Mouse (Mus musculus) intestine, postnatal 0 days (tissue): ENCODE data around the gene Fance. TPM values are rescaled to one million over a fixed set of nuclear protein-coding genes. Genes with fewer than 3 reads are reported as not detected.

Source experiments
- ATAC-seq: fragments of 200-750 bp; cut with Nextera tagmentation; 2 replicates; pipeline ENCODE4 v1.8.0; 2017; ENCODE audit warnings: mild to moderate bottlenecking, moderate TSS enrichment, moderate library complexity
- H3K27ac ChIP-seq: fragments of 300-500 bp; sonication (generic); 2 replicates; pipeline ENCODE4 v1.5.1; 2014; ENCODE audit warnings: mild to moderate bottlenecking, low read depth, low read length, moderate library complexity
- H3K27me3 ChIP-seq: fragments of 300-500 bp; sonication (generic); replicated peaks from 2 replicates; pipeline ENCODE4 v1.6.1; 2014; ENCODE audit warnings: low read length, mixed read lengths; ENCODE audit not compliant: control insufficient read depth, insufficient read depth
- H3K36me3 ChIP-seq: fragments of 300-500 bp; sonication (generic); 2 replicates; pipeline ENCODE4 v1.6.1; 2014; ENCODE audit warnings: mild to moderate bottlenecking, moderate library complexity; ENCODE audit not compliant: control insufficient read depth, insufficient read depth
- H3K4me1 ChIP-seq: fragments of 300-500 bp; sonication (generic); replicated peaks from 2 replicates; pipeline ENCODE4 v1.6.1; 2014; ENCODE audit warnings: antibody characterized with exemption, low read length, mixed read lengths; ENCODE audit not compliant: control insufficient read depth, insufficient read depth
- H3K4me2 ChIP-seq: fragments of 300-500 bp; sonication (generic); replicated peaks from 2 replicates; pipeline ENCODE4 v1.6.1; 2014; ENCODE audit warnings: low read depth, mild to moderate bottlenecking, moderate library complexity
- H3K4me3 ChIP-seq: fragments of 300-500 bp; sonication (generic); 2 replicates; pipeline ENCODE4 v1.5.1; 2014; ENCODE audit warnings: low read depth, low read length
- H3K9ac ChIP-seq: fragments of 300-500 bp; sonication (generic); 2 replicates; pipeline ENCODE4 v1.6.1; 2014; ENCODE audit warnings: mild to moderate bottlenecking, low read depth, low read length
- H3K9me3 ChIP-seq: fragments of 300-500 bp; sonication (generic); 2 replicates; pipeline ENCODE4 v1.6.1; 2016; ENCODE audit warnings: mixed run types; ENCODE audit not compliant: control insufficient read depth
- CTCF ChIP-seq: sonication (generic); IDR thresholded peaks from 2 replicates; pipeline ENCODE4 v1.5.1; 2016; ENCODE audit warnings: low read depth, mild to moderate bottlenecking, control low read depth, antibody characterized with exemption, moderate library complexity
- WGBS: fragments of 180-500 bp; shearing (Covaris S2); extraction: QIAGEN DNeasy Blood & Tissue Kit; methylation state at CpG from one replicate; pipeline ENCODE4 v1.1.7; 2014; 5-methylcytosine and 5-hydroxymethylcytosine counted together
- polyA plus RNA-seq: library from polyadenylated mRNA; unstranded; fragments of >200 nt; fragmentation: Nextera tagmentation; extraction: Ambion mirVana; gene quantifications from 2 replicates; pipeline ENCODE4 v1.2.1, GENCODE M21; 2015

Gene Fance
- polyA plus RNA-seq, 1 experiment from 2014 or later = 10.3 TPM

GRCm38 (mm10) chr17:28371941-28372340 is 58.6 kb downstream of the Fance start:
- no peaks in the 10 kb centered on the region for H3K9me3 ChIP-seq
- WGBS = 71% methylated on average over 1 of the region's 1 CpGs
- ATAC-seq = no peak
- peaks cover 6% of the 10 kb centered on the region; the same call in 1 of the 2 replicates for H3K27me3 ChIP-seq
- TF ChIP-seq CTCF = no peak
- no peaks in the 10 kb centered on the region for H3K36me3 ChIP-seq
- H3K9ac ChIP-seq = no peak overlapping the region
- no peaks in the 10 kb centered on the region for H3K4me1 ChIP-seq
- H3K4me3 ChIP-seq = no peak overlapping the region
- no peak overlapping the region for H3K27ac ChIP-seq
- no peak overlapping the region for H3K4me2 ChIP-seq

- Histone ChIP-seq H3K4me1 (no peaks in the 10 kb centered on the region), H3K4me3 (no peak overlapping the region), H3K27me3 (peaks cover 6% of the 10 kb centered on the region; the same call in 1 of the 2 replicates), H3K36me3 (no peaks in the 10 kb centered on the region), H3K27ac (no peak overlapping the region), H3K4me2 (no peak overlapping the region), H3K9me3 (no peaks in the 10 kb centered on the region), H3K9ac (no peak overlapping the region)
- WGBS = 19% methylated on average over 10 of the region's 10 CpGs
- ATAC-seq = no peak
- peak; percentile 92 for TF ChIP-seq CTCF
Measured at GRCm38 (mm10) chr17:28373821-28374220, 60.5 kb downstream of the Fance start.

GRCm38 (mm10) chr17:28374494-28374893 is 61.2 kb downstream of the Fance start:
- peaks cover 6% of the 10 kb centered on the region; the same call in 1 of the 2 replicates for H3K27me3 ChIP-seq
- H3K36me3 ChIP-seq = no peaks in the 10 kb centered on the region
- no peak overlapping the region for H3K27ac ChIP-seq
- no peaks in the 10 kb centered on the region for H3K4me1 ChIP-seq
- no peak overlapping the region for H3K9ac ChIP-seq
- ATAC-seq = no peak
- 26% methylated on average over 16 of the region's 16 CpGs for WGBS
- no peak overlapping the region for H3K4me2 ChIP-seq
- TF ChIP-seq CTCF = no peak
- H3K9me3 ChIP-seq = no peaks in the 10 kb centered on the region
- H3K4me3 ChIP-seq = no peak overlapping the region

GRCm38 (mm10) chr17:28375592-28376061 is 62.3 kb downstream of the Fance start:
- H3K4me2 ChIP-seq = peak overlapping the region; percentile 13; the same call in 1 of the 2 replicates

More at GRCm38 (mm10) chr17:28375592-28376061, 62.3 kb downstream of the Fance start:
- no peaks in the 10 kb centered on the region for H3K4me1 ChIP-seq
- WGBS = 6% methylated on average over 17 of the region's 17 CpGs
- peak; percentile 63 for ATAC-seq
- no peak overlapping the region for H3K4me3 ChIP-seq
- no peak for TF ChIP-seq CTCF
- H3K27me3 ChIP-seq = peaks cover 6% of the 10 kb centered on the region; the same call in 1 of the 2 replicates
- H3K9ac ChIP-seq = no peak overlapping the region
- H3K36me3 ChIP-seq = no peaks in the 10 kb centered on the region
- H3K9me3 ChIP-seq = no peaks in the 10 kb centered on the region
- H3K27ac ChIP-seq = no peak overlapping the region

Other genes with a start within 250 kb of the Fance start
- gene Tcp11, start 232.9 kb upstream of the Fance start, polyA plus RNA-seq = 1.6 and 1.7 TPM in 2 replicates
- 0.57 and 0.60 TPM in 2 replicates for gene Scube3, start 171.4 kb upstream of the Fance start, polyA plus RNA-seq
- 10.6 and 11.6 TPM in 2 replicates for gene Zfp523, start 136.4 kb upstream of the Fance start, polyA plus RNA-seq
- gene Def6, start 105.7 kb upstream of the Fance start, polyA plus RNA-seq = 1.7 TPM in 2 replicates
- 1.7 and 2.1 TPM in 2 replicates for gene Ppard, start 80.8 kb upstream of the Fance start, polyA plus RNA-seq
- 383 and 417 TPM in 2 replicates for gene Rpl10a, start 15.0 kb downstream of the Fance start, polyA plus RNA-seq
- 5.8 and 6.2 TPM in 2 replicates for gene Tead3, start 37.3 kb downstream of the Fance start, polyA plus RNA-seq
- gene Tulp1, start 51.7 kb downstream of the Fance start, polyA plus RNA-seq = 1.2 and 1.4 TPM in 2 replicates
- gene Fkbp5, start 204.0 kb downstream of the Fance start, polyA plus RNA-seq = 9.7 and 10.1 TPM in 2 replicates
- gene Armc12, start 217.3 kb downstream of the Fance start, polyA plus RNA-seq = not detected in 2 replicates
- not detected in 2 replicates for gene Clpsl2, start 235.9 kb downstream of the Fance start, polyA plus RNA-seq
- gene Clps, start 247.2 kb downstream of the Fance start, polyA plus RNA-seq = 104 and 125 TPM in 2 replicates